Mouse (Mus musculus) forelimb bud, embryonic 11.5 days (tissue): ENCODE measurements around the gene Dusp22.

ENCODE experiments used
- DNase-seq: peaks from one replicate; pipeline ENCODE4 v3.0.0-alpha.2; 2012; ENCODE audit warnings: low read depth, low spot score

Gene Dusp22

DNA sequence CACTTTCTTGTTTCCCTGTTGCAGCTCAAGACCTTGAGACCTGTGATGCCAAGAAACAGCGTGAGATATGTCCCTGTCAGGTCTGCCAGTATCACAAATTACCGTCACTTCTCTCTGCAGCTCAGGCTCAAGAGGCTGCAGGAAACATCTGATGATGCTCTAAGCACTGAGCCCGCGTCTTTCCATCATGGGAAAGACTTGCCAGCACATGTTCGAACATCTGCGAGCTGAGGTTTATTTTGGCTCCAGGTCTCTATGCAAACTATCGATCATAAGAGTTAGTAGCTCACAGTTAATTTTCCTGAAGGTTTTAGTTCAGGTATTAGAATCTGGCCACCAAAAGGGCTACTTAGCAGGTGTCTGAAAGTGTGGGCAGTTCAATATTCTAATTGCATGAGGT is 55.3 kb downstream of the Dusp22 start:
- DNase-seq, result no peak

DNA sequence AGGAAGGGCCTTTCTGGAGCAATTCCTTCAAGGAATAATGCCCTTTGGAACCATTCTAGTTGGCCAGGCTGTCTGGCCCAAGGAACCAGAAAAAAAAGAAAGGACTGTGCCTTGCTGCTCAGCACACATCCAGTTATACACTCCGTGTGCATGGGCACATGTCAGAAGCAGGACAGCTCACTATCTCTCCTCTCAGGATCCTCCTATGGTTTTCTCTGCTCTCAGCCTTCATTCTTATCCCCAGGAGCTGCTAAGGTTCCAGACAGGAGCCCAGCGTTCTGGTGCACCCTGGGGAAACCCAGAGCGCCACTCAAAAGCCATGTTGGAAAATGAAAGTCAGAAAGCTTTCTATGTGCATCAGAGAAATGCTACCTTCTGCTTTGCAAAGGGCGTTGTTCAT is 55.8 kb downstream of the Dusp22 start:
- no peak for DNase-seq

DNA sequence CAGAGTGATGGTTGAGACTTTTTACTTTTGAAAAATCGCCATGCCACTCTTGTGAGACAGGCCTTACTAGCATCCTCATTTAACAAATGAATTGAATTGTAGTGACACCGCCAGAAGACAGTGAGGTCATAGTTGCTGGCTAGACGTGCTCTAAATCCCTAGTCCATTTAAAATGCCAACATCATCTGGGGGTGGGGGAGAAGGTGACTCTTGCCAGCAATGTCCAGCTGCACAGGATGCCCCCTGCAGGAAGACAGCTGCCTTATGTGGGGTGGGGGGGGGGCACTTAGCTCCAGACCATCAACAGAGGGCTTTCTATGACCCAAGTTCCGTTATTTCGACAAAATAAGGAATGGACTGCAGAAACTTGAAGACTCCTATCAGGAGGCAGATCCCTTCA is 56.8 kb downstream of the Dusp22 start:
- DNase-seq, result no peak

DNA sequence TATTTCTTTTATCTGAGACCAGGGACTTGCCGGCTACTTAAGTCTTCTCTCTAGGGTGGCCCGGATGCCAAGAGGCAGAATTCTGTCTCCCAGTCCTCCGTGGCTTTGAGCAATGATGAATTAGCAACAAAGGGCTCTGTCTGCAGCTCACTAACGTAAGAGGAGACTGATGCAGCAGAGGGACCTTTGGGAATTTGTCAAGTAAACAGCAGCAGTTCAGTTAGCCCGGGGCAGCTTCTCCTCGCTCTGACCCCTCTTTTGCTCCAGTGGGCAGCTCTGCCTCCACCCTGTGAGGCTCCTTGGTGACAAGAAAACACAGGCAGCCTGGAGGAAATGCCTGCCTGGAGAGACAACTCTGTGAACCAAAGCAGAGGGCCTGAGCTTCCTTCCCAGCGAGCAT is 62.8 kb downstream of the Dusp22 start:
- DNase-seq, result no peak

DNA sequence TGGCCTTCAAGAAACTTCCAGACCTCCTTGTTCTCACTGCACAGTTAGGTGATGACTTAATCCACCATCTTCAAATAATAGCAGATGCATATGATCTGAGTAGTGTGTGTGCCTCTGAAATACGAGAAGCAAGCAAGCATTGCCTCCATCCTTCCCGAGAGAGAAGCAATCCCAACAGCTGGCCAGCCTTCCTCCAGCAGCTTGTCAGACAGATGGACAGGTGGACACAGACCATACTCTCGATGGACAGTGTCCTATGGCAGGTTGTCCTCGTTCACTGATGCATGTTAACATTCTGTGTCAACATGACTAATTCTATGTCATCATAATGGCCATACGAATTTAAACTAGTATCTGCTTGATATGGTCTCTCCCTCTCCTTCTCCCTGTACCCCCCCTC is 63.5 kb downstream of the Dusp22 start:
- DNase-seq, result no peak

DNA sequence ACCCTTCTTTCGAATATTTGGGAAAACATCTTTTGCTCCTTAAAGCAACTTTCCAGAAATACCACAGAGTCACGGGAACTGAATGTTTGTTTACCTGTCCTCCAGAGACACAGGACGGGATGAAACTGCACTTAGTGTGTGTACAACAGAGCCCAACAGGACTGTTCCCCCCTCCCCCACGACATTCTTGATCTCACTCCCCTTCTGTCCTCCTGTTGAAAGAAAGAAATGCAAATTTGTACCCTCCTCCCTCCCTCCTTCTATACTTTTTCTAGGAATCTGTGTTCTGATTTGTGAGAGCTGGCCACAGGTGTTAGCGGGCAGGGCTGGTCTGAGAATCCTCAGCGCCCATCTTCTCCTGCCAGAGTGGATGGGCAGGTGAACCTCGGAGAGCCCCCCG is 64.1 kb downstream of the Dusp22 start:
- no peak for DNase-seq

DNA sequence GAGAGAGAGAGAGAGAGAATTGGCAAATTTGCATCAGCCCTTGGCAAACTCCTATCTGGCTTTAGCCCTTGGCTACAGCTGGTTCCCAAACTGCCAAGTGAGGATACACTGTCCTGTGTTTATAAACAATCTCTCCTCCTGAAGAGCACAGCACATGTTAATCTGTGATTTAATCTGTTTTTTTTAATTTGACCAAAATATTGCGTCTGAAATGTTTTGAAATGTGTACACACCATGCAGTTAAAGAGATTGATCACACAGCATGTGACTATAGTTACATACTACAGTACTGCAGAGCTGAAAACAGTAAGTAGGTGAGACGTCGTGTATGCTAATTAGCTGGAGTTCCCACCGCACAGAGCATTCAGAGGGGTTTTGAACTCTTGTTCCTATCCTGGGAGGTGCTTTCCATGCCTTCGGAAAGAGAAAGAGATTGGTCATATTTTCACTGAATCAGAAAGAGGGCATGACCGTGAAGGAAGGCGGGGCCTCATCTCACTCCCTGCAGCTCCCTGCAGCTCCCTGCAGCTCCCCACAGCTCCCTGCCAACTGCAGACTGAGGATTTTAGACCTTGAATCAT is 65.0 kb downstream of the Dusp22 start:
- DNase-seq, result no peak

DNA sequence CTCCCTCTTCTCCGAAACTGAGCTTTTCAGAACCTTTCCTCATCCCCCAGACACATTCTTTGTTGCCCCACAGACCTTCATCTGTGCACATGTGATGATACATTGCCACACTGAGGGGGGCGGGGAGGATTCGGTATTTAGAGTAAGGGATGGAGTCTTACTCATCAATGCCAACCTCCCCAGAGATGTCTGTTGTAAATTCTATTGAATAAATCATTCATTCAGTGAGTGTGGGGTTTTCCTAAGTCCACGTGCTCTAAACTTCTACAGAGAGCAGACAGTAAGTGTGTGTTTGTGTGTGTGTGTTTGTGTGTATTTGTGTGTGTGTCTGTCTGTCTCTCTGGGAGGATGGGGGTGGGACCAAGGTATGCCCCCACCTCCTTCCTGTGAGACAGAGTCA is 67.1 kb downstream of the Dusp22 start:
- DNase-seq, result no peak

DNA sequence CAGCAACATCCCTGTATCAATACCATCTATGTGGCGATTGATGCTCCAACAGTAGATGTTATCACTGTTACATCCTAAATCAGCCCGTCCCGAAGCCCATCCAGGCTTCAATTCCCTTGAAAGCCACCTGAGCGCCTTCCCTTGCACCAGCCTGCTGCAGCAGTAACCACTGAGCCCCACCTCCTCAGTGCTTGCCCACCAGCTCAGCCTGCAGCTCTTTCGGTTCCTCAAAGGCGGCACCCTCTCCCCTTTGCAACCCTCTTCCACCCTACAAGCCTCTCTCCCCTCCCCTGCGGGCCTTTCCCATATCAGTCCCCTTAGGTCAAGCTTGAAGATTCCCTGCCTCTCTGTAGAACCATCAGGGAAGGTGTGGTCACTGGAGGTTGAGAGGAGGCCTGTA is 68.4 kb downstream of the Dusp22 start:
- DNase-seq, result no peak

DNA sequence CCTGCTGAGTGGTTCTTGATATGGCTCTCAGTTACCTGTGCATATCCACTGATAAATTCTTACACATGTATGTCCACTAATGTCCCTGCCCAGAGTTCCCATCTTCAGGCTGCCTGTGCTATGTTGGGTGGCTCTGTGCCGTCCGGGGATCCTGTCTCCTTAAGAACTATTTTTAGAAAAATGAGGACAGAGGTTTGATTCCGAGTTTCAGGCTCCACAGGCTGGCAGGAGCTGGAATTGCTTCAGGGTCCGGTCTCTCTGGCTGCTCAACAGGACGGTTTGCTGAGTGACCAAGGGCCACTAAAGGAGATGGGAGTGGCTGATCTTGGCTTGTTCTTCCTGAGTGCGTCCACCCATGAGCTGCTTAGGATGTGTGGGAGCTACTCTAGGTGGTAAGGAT is 69.4 kb downstream of the Dusp22 start:
- no peak for DNase-seq

DNA sequence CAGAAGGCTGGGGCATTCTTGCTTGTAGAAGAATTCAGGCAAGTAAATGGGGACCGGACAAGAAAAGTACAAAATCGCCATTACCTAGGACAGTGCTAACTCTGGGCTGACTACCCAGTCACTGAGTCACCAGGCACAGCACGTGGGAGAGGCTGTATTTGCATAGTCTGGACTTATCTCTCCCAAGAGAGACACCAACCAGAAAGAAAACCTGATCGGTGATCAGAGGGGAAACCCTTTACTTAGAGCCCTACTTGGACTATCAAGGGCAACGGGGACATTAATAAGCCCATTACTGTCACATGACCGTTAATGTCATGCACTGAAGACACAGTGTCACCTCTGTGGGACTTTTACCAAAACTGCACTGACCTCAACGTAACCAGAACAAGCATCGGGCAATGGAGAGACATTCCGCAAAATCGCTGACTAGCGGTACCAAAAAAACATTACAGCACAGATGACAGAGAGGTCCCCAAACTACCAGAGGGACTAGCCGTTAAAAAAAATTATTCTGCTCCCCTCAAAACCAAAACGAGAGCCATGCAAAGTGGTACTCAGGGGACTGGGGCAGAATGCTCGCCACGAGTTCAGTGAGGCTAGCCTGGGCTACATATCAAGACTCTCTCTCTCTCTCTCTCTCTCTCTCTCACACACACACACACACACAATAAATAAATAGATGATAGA is 70.5 kb downstream of the Dusp22 start:
- DNase-seq, result no peak

DNA sequence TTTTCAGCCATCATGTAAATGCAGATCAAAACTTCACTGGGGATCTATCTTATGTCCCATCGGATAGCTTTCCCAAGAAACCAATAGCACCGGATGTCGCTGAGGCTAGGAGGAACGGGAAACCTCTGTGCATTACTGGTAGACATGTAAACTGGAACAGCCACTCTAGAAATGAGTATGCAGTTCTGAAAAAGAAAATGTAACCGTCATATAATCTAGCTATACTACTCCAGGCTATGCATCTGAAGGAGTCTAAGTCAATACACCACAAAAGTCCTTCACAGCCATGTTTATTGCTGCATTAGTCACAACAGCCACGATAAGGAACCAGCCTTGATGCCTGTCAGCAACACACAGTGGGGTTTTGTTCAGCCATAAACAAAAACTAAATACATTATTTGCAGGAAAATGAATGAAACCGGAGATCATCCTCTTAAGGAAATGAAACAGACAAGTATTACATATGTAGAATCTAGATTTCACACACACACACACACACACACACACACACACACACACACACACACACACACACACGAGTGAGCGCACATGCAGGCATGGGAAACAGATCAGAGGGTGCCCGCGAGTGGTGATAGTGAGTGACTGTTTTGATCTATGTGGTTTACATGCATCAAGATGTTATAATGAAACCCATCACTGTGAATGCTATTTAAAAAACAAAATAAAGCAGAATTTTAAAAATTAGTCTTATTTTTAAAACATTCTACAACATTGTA is 73.1 kb downstream of the Dusp22 start:
- no peak for DNase-seq

DNA sequence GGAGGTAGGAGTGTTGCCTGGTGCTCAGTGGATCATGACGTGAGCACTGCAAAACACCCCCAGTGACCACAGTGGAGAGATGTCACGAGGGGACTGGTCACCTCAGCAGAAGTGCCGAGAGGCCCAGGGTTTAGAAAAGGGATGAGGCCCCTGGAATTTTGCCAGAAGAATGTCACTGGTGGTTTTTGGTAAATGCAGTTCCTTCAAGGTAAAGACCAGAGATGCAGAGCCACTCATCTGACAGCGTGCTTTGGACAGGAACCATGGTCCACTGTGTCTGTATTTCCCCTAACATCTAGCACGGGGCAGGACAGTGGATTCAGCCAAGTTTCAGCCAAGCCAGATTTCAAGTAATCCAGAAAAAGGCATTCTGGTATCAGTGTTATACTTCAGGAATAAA is 76.9 kb downstream of the Dusp22 start:
- no peak for DNase-seq

DNA sequence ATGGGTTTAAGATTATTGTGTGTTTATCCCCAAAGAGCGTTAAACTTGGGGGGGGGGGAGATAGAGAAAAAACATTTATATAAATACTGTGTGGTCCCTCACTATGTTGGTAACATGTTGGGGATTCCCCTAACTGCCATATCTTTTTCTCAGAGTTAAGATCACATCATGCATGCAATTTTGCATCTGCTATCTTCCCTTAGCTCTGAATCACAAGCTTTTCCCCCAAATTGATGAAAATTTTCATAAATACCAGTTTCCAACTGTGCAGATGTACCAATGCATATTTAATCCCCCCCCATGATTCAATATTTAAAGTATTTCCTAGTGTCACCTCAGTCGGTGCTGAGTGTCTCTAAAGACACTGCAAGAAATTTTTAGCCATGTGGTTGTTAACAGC is 77.5 kb downstream of the Dusp22 start:
- no peak for DNase-seq

DNA sequence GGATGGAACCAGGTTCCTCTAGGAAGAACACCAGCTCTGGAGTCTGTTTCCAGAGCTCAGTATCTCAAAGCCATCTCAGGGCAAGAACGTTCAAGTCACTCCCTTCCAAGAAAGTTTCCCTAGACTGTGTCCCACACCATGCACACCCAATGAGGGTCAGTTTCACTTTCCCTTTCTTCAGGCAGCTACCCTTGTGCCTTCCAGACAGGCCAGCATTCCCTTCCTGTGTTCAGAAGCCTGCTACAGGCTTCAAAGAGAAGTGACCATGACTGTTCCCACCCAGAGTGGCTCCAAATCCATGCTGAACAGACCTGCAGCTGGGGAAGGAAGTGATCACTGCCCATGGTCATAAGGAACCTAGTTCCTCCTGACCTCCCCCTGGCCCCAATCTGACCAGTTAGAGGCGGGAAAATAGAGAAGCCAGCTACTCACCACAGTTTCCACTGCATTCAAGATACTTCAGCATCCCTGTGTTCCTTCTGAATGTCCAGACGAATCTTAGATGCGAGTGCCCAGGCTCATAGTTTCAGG is 78.6 kb downstream of the Dusp22 start:
- DNase-seq, result no peak

DNA sequence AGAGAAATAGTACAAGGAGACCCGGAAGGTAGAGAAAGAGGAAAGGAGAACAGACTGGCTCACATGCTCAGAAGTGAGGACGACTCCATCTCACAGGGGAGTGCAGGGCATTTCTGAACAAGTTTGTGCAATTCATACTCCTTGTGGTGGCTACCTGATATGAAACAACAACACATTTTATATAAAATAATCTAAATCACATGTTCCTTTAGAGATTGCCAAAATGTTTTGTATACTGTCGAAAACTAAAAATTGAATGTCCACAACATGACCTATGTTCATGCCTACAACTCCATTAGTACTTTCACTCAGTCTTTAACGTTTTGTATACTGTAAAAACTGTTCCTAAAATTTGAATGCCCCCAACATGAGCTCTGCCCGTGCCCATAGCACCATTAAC is 81.4 kb downstream of the Dusp22 start:
- no peak for DNase-seq

DNA sequence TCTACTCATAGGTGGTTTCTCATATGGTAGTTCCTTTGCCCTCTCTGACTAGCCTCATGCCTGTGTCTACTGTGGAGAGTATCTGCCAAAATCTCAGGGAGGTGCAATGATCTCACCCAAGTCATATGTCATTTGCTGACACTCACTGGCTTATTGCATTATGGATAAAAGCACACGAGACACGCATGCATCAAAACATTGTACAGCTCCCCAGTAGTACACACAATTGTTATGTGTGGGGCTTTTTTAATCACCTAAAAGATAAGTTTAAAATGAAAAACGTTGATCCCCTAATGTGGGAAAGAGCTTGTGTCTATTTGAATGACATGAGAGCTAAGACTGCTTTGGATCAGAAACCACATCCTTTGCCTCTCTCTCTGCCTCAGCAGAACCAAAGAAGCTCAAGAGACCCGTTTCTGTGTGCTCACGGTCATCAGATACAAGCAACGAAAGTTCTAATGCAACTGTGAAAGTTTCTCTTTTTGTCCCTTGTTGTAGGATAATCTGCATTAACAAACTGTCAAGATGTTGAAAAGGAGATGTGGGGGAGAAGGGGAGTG is 82.7 kb downstream of the Dusp22 start:
- DNase-seq, result no peak

DNA sequence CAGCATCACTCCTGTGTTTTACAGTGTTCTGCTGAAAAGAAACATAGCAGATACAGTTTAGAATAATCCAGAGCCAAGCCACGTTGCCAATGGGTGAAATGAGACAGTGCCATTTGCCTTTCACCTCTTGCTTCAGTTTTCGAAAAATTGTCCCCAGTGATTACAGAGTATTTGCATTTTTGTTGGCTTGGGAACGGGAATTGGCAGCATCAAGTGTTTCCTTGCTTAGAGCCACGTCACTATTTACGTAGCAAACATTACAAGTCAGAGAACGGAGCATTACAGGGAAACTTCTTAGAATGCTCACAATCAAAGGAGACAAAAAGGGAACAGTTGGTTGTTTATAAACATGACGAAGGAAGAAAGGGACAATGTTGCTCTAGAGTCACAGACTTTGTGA is 85.3 kb downstream of the Dusp22 start:
- DNase-seq, result no peak

DNA sequence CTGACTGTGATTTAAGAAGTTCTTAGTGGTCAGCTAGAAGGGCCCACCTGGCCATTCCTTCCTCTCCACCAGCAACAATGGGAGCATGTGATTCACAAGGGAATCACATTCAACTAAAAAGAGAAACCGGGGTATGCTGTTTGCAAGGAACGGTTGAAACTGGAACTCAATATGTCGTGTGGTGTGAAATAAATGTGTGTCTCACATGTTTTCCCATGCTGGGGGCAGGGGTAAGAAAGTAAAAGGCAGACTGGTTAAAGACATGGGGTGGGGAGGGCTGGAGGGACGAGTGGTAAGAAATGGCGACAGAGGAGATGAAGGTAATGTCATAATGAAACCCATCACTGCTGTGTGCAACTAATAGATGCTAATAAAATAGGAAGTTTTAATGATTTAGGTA is 87.3 kb downstream of the Dusp22 start:
- no peak for DNase-seq

DNA sequence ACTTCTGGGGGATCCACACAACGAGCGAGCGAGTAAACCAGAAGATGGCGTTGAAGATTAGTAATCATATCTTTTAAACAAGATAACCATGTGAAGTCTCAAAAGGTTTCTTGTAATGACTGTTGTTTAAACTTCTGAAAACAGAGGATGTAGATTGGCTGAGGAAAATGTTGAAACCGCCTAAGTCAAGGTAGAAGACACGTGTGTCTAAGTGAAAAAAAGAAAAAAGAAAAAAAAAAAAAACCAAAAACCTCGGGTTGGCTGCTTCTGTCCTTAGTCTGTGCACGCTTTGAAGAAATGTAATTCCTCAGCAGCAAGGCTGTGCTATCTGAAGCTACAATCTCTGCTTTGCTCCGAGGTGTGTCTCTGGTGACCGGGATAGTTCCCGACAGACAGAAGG is 87.7 kb downstream of the Dusp22 start:
- no peak for DNase-seq

DNA sequence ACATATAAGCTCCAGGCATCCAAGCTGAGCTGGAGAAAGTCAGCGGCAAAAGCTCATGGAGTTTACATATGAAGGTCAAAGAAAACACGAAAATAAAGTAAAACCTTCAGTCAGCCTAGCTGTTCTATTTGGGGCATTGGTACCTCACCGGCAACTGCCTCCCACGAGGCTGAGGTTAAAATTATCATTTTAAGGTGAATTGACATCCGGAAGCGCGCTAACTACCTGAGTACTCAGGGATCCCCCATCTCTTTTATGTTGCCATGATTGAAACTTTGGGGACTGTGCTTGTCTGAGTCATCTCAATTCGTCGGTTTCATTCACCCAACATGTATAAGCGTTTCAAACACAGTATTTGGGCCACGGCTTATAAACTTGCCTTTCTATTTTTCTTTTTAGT is 88.5 kb downstream of the Dusp22 start:
- DNase-seq, result no peak

DNA sequence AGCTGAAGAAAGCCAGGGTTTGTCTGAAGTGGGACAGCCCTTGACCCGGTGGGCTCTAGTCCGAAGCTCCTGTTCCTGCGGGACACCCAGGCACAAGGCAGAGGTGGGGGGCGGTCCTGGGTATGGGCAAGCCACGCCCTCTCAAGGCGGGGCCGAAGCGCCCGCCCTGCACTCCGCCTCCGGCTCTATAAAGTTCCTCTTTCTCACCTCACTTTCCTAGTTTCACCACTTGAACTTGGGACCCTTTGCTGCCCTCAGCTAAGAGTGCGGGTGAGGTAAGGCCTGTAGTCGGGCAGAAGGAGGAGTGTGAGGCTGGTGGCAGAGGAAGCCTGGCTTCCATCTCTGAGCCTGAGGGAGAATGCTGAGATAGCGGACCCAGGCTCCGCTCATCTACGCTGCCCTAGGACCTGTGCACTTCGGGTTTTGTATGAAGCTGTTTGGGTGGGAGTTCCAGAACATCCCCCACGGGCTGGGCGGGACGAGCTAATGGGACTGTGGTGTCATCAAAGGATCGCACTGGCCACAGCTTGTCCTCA is 89.3 kb downstream of the Dusp22 start, which contains the start of gene Irf4:
Gene Irf4, plus strand, starts transcription at position 206 of the 536 bp plus-strand sequence.
- DNase-seq, result no peak
